Mouse (Mus musculus) ovary, adult 18-20 months (tissue): ENCODE results near the gene Ly6f.
"Not testable (repeated sequence)": the region's sequence is repeated elsewhere in the genome, so short reads cannot be mapped to it uniquely, and the experiment has no call there.

Source experiments
- DNase-seq: peaks from one replicate; pipeline ENCODE4 v3.0.0; 2022; ENCODE audit warnings: low spot score, mixed read lengths

Ly6f gene

GRCm38 (mm10) chr15:75268121-75268520 lies at the start of gene Ly6f:
Gene Ly6f, plus strand, starts transcription at chr15:75268421.
- no peak for DNase-seq

DNA sequence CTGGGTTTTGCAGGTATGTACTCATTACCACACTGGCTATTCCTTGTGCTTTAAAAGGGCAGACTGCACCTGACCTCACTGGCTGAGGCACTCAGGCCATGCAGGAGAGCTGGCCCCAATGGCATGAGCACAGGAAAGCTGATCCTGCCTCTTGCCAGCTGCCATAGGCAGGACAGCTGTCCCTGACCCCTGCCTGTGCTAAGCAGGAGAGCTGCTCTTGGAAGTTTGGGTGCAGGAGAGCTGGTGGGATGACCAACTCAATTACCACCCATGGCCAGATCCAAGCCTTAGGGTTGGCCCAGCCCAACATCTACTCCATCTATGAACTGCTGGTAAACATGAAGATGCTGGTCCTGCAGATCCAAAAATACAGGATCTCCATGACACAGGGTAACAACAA lies 46.3 kb upstream of the Ly6f start:
- DNase-seq = no peak

- no peak for DNase-seq
These were observed 30.4 kb upstream of the Ly6f start for GRCm38 (mm10) chr15:75237736-75238288.

GRCm38 (mm10) chr15:75240558-75240957 lies 27.7 kb upstream of the Ly6f start:
- DNase-seq = no peak

DNA sequence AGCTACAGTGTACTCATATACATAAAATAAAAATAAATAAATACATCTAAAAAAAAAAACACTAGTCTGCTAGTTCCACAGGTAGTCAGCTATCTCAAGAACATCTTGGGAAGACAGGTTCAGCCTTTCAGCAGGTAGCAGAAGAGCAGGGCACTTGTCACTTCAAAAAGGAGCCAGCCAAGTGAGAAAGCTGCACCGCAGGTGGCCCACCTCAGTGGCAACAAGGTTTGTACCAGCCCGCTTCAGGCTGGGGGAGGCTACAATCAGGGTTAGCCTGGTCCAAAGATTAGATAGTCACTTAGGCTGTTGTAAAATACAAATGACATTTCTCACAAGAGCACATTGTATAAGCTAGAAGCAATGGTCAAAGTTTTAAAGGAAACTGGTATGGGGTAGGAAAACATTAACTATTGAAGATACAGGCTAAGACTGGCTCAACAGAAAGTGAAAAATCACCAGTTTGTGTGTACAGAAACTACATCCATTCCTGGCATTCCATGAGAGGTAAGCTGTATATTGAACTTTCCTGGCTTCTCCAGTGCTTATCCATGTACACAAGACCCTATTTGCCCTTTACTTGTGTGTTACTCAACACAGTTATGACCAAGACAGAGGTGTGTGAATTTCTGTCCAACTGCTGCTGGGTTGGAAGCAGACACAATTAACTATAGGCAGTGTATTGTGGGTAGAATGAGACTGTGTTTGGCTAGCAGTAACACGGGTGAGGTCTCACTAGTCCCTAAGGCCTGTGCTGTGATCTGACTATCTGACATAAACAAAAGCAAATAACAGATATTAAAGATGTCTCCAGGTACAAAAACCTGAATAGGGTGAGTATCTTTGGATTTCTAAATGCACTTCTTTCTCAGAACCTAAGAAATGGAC lies 25.2 kb upstream of the Ly6f start:
- DNase-seq = no peak

- DNase-seq = no peak
These were observed 13.6 kb upstream of the Ly6f start for GRCm38 (mm10) chr15:75254671-75255070.

DNA sequence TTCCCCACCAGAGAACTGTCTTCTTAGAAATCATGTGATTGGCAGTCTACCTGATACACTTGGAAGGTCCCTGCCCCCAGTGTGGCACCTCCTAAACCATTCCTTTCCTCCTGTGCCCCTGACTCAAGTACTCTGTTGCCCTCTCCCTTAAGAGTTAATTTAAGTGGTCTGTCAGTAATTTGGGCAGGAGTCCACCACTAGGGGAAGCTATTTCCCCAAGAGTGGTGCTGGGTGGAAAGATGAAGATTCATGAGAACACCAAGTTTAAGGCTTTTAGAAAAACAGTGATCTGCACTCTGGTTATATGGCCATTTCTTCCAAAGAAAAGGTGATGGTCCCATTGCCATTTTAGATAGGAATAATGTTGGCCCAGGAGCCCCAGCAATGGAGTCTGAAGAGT lies 2.4 kb upstream of the Ly6f start:
- DNase-seq = no peak

DNA sequence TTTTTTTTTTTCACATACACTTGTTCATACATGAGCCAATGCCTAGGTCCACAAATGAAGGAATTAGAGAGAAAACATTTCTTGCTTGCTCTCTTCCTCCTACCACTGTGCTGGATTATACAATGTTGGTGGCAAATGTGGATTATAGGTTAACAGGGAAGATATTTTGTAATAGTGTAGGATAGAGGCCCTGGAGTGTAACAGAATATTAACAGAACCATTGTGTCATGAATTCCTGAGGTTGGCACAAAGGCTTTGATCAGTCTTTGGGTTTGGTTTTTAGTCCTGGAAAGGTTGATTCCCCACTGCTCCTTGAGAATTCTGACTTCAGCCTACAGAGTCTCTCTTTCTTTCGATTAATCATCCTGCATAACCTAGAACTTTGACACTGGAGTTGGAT lies 1.6 kb upstream of the Ly6f start:
- DNase-seq = no peak

- DNase-seq = no peak
These were observed 952 bp downstream of the Ly6f start for GRCm38 (mm10) chr15:75268916-75269829.

- DNase-seq = no peak
These were observed 1.9 kb downstream of the Ly6f start for GRCm38 (mm10) chr15:75270169-75270568.

- no peak for DNase-seq
These were observed 2.6 kb downstream of the Ly6f start for GRCm38 (mm10) chr15:75270691-75271362.

DNA sequence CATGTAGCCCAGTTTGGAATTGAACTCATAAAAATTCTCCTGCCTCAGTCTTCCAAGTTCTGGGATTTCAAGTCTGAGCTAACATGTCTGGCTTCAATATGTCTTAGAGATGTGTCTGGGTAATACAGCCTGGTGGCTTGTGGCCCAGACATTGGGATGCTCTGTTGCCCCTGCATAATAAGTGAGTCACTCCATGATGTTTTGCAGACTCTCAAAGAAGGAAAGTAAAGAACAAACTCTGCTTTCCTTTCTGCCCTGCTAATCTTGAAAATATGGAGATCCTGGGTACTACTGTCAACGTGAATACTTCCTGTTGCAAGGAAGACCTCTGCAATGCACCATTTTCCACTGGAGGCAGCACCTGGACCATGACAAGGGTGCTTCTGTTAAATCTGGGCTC lies 3.2 kb downstream of the Ly6f start:
- DNase-seq = no peak

GRCm38 (mm10) chr15:75271891-75272290 lies 3.7 kb downstream of the Ly6f start:
- no peak for DNase-seq

- DNase-seq = not testable (repeated sequence)
These were observed 13.8 kb downstream of the Ly6f start for GRCm38 (mm10) chr15:75281991-75282390.

GRCm38 (mm10) chr15:75286512-75286911 lies 18.3 kb downstream of the Ly6f start:
- DNase-seq = not testable (repeated sequence)

DNA sequence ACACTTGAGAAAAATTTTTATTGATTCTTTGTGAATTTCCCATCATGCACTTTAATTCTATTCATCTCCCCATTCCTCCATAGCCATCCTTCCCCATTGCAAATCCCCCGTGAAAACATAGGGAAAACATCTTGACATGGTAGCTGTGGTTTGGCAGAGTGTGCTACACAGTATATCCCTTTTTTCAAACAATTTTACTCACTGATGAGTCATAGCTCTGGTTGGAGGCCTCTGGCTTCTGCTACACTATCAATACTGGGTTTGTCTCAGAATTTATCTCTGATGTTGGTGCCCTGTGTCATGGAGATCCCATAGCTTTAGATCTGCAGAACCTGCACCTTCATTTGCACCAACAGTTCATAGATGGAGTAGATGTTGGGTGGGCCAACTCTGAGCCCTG lies 24.2 kb downstream of the Ly6f start:
- DNase-seq = no peak

- DNase-seq = no peak
These were observed 25.7 kb downstream of the Ly6f start for GRCm38 (mm10) chr15:75293873-75294385.

GRCm38 (mm10) chr15:75306101-75306500 lies 37.9 kb downstream of the Ly6f start:
- no peak for DNase-seq

DNA sequence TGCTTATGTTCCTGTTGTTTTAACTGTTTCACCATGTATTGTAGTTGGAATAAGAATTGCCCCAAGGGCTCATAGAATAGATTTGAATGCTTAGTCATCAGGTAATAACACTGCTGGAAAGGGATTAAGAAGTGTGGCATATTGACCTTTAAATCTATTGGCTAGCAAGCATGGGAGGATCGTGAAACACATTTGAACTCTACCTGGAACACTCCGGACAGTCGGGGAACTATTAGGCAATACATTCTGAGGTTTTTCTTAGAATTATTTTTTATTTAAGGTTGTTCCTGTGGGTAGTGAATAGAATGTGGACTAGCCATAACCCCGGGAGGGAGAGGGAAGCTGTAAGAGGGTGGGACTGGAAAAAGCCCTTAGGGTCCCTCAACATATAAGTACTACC lies 41.0 kb downstream of the Ly6f start:
- DNase-seq = no peak

GRCm38 (mm10) chr15:75309946-75310345 lies 41.7 kb downstream of the Ly6f start:
- DNase-seq = no peak

DNA sequence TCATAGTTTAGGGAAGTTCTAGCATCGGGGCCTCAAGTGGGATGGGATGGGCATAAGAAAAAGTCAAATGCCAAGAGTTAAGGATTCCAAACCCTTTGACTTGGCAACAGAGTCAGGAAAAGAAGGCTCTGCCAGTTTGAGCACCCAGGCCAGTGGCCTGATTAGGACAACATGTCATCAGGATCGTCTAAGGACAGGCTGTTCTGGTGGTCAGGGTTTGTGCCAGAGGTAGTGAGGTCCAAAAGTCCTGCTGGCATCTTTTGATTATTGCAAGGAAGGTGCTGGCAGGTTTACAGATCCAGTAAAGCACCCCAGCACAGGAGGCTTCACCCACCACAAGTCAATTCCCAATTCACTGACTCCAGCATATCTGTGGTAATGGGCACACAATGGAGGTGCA lies 46.2 kb downstream of the Ly6f start:
- no peak for DNase-seq

- DNase-seq = no peak
These were observed 49.0 kb downstream of the Ly6f start for GRCm38 (mm10) chr15:75317255-75317654.
